Mouse (Mus musculus) lung, postnatal 0 days (tissue): ENCODE data around the gene Pgghg.

Source experiments
- CTCF ChIP-seq: IDR thresholded peaks from 2 replicates; pipeline ENCODE4 v1.5.1; 2016; ENCODE audit warnings: antibody characterized with exemption, mild to moderate bottlenecking
- EP300 ChIP-seq: IDR thresholded peaks from 2 replicates; pipeline ENCODE4 v1.6.1; 2016; ENCODE audit warnings: antibody characterized with exemption, mild to moderate bottlenecking, control low read depth

DNA sequence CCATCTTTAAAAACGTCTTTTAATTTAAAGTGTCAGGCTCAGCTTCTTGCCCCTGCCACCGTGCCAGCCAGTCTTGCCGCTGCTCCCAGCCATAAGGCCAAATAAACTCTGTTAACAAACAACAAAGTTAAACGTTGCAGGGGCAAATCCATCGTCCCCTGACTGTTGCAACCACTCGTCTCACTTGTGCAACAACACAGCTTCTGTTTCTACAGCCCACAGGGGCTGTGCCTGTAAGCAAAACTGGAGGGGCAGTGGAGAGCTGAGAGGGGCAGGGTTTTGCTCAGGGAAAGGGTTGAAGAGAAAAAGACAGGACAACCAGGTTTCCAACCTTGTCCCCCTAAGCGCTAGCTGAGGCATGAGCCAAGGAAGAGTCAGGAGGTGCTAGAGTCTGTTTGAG, 33.0 kb upstream of the Pgghg start:
- no peak for TF ChIP-seq CTCF
- peak; percentile 18; the same call in 1 of the 2 replicates for TF ChIP-seq EP300
